Mouse (Mus musculus): ENCODE results near the gene Tmem256. TPM values are rescaled to one million over a fixed set of nuclear protein-coding genes. Genes with fewer than 3 reads are reported as not detected.

Tmem256 gene
- polyA plus RNA-seq (2015; fragmentation: Nextera tagmentation; extraction: Ambion mirVana), result 358 and 423 TPM in 2 replicates

- ATAC-seq (ENCODE audit: insufficient number of reproducible peaks, insufficient read depth, low FRiP score, low TSS enrichment, low read depth), result peak; percentile 89
- Histone ChIP-seq H3K9ac (peak within 1 kb of the TSS; percentile 84), H3K9me3 (no peaks in the 10 kb centered on the region), H3K4me1 (peaks cover 45% of the 10 kb centered on the region), H3K27me3 (no peaks in the 10 kb centered on the region), H3K4me3 (peak within 1 kb of the TSS; percentile 80), H3K4me2 (peak within 1 kb of the TSS; percentile 92), H3K27ac (peak within 1 kb of the TSS; percentile 95), H3K36me3 (peaks cover 8% of the 10 kb centered on the region)
- WGBS, result under 1% methylated on average over 34 of the region's 34 CpGs
Measured at GRCm38 (mm10) chr11:69837952-69838713, at the start of gene Tmem256. Gene Tmem256, plus strand, starts transcription at chr11:69838514.

- Histone ChIP-seq H3K4me1 (no peaks in the 10 kb centered on the region), H3K9me3 (no peaks in the 10 kb centered on the region), H3K4me2 (no peak overlapping the region), H3K9ac (no peak overlapping the region), H3K27ac (no peak overlapping the region), H3K4me3 (no peak overlapping the region), H3K27me3 (peaks cover 14% of the 10 kb centered on the region), H3K36me3 (no peaks in the 10 kb centered on the region)
- no peak for ATAC-seq (ENCODE audit: insufficient number of reproducible peaks, insufficient read depth, low FRiP score, low TSS enrichment, low read depth)
- WGBS, result 41% methylated on average over 5 of the region's 5 CpGs
Measured at GRCm38 (mm10) chr11:69789431-69789830, 48.9 kb upstream of the Tmem256 start.

- H3K27ac ChIP-seq, result no peak overlapping the region
- 72% methylated on average over 5 of the region's 5 CpGs for WGBS
- no peak for ATAC-seq (ENCODE audit: insufficient number of reproducible peaks, insufficient read depth, low FRiP score, low TSS enrichment, low read depth)
Measured at GRCm38 (mm10) chr11:69791420-69791819, 46.9 kb upstream of the Tmem256 start.

GRCm38 (mm10) chr11:69793429-69793828, 44.9 kb upstream of the Tmem256 start:
- Histone ChIP-seq H3K9ac (no peak overlapping the region), H3K27me3 (peaks cover 53% of the 10 kb centered on the region), H3K4me3 (no peak overlapping the region), H3K4me1 (0 out of 2 replicates have a peak, but pooled peaks cover 7% of the 10 kb centered on the region), H3K27ac (no peak overlapping the region), H3K4me2 (no peak overlapping the region), H3K9me3 (no peaks in the 10 kb centered on the region), H3K36me3 (no peaks in the 10 kb centered on the region; the same call in 1 of the 2 replicates)
- 64% methylated on average over 5 of the region's 5 CpGs for WGBS
- no peak for ATAC-seq (ENCODE audit: insufficient number of reproducible peaks, insufficient read depth, low FRiP score, low TSS enrichment, low read depth)

More at GRCm38 (mm10) chr11:69791420-69791819, 46.9 kb upstream of the Tmem256 start:
- Histone ChIP-seq H3K9ac (no peak overlapping the region), H3K27me3 (peaks cover 33% of the 10 kb centered on the region), H3K36me3 (no peaks in the 10 kb centered on the region), H3K4me2 (no peak overlapping the region), H3K4me3 (no peak overlapping the region), H3K9me3 (no peaks in the 10 kb centered on the region), H3K4me1 (0 out of 2 replicates have a peak, but pooled peaks cover 7% of the 10 kb centered on the region)

- 3% methylated on average over 52 of the region's 52 CpGs for WGBS
- peaks cover 58% of the 10 kb centered on the region for H3K27me3 ChIP-seq
- no peaks in the 10 kb centered on the region for H3K9me3 ChIP-seq
- peaks cover 21% of the 10 kb centered on the region for H3K4me1 ChIP-seq
- peak; percentile 92 for ATAC-seq (ENCODE audit: insufficient number of reproducible peaks, insufficient read depth, low FRiP score, low TSS enrichment, low read depth)
- peak within 1 kb of the TSS; percentile 61 for H3K9ac ChIP-seq
- H3K4me3 ChIP-seq, result peak within 1 kb of the TSS; percentile 48
- peak within 1 kb of the TSS; percentile 94 for H3K4me2 ChIP-seq
- H3K36me3 ChIP-seq, result no peaks in the 10 kb centered on the region; the same call in 1 of the 2 replicates
- H3K27ac ChIP-seq, result no peak within 1 kb of the TSS; the same call in 1 of the 2 replicates
Measured at GRCm38 (mm10) chr11:69795168-69795982, 42.9 kb upstream of the Tmem256 start, which contains the start of gene Chrnb1. Gene Chrnb1, minus strand, starts transcription at chr11:69795943.

GRCm38 (mm10) chr11:69795983-69796435, 42.3 kb upstream of the Tmem256 start:
- WGBS, result 2% methylated on average over 13 of the region's 13 CpGs
- no peak overlapping the region for H3K27ac ChIP-seq
- no peak for ATAC-seq (ENCODE audit: insufficient number of reproducible peaks, insufficient read depth, low FRiP score, low TSS enrichment, low read depth)
- peak overlapping the region; percentile 48 for H3K4me3 ChIP-seq
- peaks cover 28% of the 10 kb centered on the region for H3K4me1 ChIP-seq
- no peaks in the 10 kb centered on the region; the same call in 1 of the 2 replicates for H3K36me3 ChIP-seq
- peak overlapping the region; percentile 61 for H3K9ac ChIP-seq
- peak overlapping the region; percentile 94 for H3K4me2 ChIP-seq
- peaks cover 58% of the 10 kb centered on the region for H3K27me3 ChIP-seq
- H3K9me3 ChIP-seq, result no peaks in the 10 kb centered on the region

- WGBS, result 70% methylated on average over 7 of the region's 7 CpGs
- Histone ChIP-seq H3K4me2 (no peak overlapping the region), H3K27ac (no peak overlapping the region), H3K4me3 (no peak overlapping the region), H3K36me3 (no peaks in the 10 kb centered on the region; the same call in 1 of the 2 replicates), H3K9me3 (no peaks in the 10 kb centered on the region), H3K9ac (no peak overlapping the region), H3K27me3 (peaks cover 70% of the 10 kb centered on the region), H3K4me1 (peaks cover 47% of the 10 kb centered on the region)
- ATAC-seq (ENCODE audit: insufficient number of reproducible peaks, insufficient read depth, low FRiP score, low TSS enrichment, low read depth), result no peak
Measured at GRCm38 (mm10) chr11:69797924-69798323, 40.4 kb upstream of the Tmem256 start.

GRCm38 (mm10) chr11:69799394-69800137, 38.7 kb upstream of the Tmem256 start:
- H3K27me3 ChIP-seq, result peaks cover 62% of the 10 kb centered on the region
- no peaks in the 10 kb centered on the region; the same call in 1 of the 2 replicates for H3K36me3 ChIP-seq
- peaks cover 63% of the 10 kb centered on the region for H3K4me1 ChIP-seq
- 0 out of 2 replicates have a peak overlapping the region, but pooled peaks have one; percentile 8 for H3K9ac ChIP-seq
- no peak for ATAC-seq (ENCODE audit: insufficient number of reproducible peaks, insufficient read depth, low FRiP score, low TSS enrichment, low read depth)
- peak overlapping the region; percentile 98 for H3K4me2 ChIP-seq
- H3K27ac ChIP-seq, result peak overlapping the region; percentile 40
- H3K4me3 ChIP-seq, result peak overlapping the region; percentile 56
- WGBS, result 21% methylated on average over 12 of the region's 12 CpGs
- H3K9me3 ChIP-seq, result no peaks in the 10 kb centered on the region

- Histone ChIP-seq H3K36me3 (no peaks in the 10 kb centered on the region; the same call in 1 of the 2 replicates), H3K9me3 (no peaks in the 10 kb centered on the region), H3K4me3 (peak overlapping the region; percentile 56), H3K4me2 (peak overlapping the region; percentile 98), H3K27ac (no peak overlapping the region), H3K4me1 (peaks cover 68% of the 10 kb centered on the region), H3K9ac (peak overlapping the region; percentile 79), H3K27me3 (peaks cover 63% of the 10 kb centered on the region)
- WGBS, result 1% methylated on average over 11 of the region's 11 CpGs
- no peak for ATAC-seq (ENCODE audit: insufficient number of reproducible peaks, insufficient read depth, low FRiP score, low TSS enrichment, low read depth)
Measured at GRCm38 (mm10) chr11:69800138-69800391, 38.2 kb upstream of the Tmem256 start.

GRCm38 (mm10) chr11:69800392-69801197, 37.7 kb upstream of the Tmem256 start:
- Histone ChIP-seq H3K9me3 (no peaks in the 10 kb centered on the region), H3K4me2 (peak overlapping the region; percentile 98), H3K36me3 (no peaks in the 10 kb centered on the region; the same call in 1 of the 2 replicates), H3K4me1 (peaks cover 71% of the 10 kb centered on the region), H3K4me3 (peak overlapping the region; percentile 56), H3K27ac (peak overlapping the region; percentile 75), H3K27me3 (peaks cover 63% of the 10 kb centered on the region), H3K9ac (peak overlapping the region; percentile 79)
- under 1% methylated on average over 36 of the region's 36 CpGs for WGBS
- peak; percentile 57 for ATAC-seq (ENCODE audit: insufficient number of reproducible peaks, insufficient read depth, low FRiP score, low TSS enrichment, low read depth)

All from embryonic facial prominence, embryonic 13.5 days (tissue).